Mouse (Mus musculus) E14TG2a.4 (cell line): Measurements from ENCODE around the gene Ggct.

Source experiments
- H3K27me3 ChIP-seq: 2 replicates; pipeline ENCODE4 v1.6.1; 2014; ENCODE audit warnings: low read length, control low read depth; ENCODE audit not compliant: insufficient read depth
- H3K36me3 ChIP-seq: 2 replicates; pipeline ENCODE4 v1.6.1; 2014; ENCODE audit warnings: low read length, control low read depth; ENCODE audit not compliant: insufficient read depth
- H3K4me1 ChIP-seq: replicated peaks from 2 replicates; pipeline ENCODE4 v1.6.1; 2014; ENCODE audit warnings: low read depth, low read length, control low read depth
- H3K4me3 ChIP-seq: replicated peaks from 2 replicates; pipeline ENCODE4 v1.5.1; 2014; ENCODE audit warnings: mild to moderate bottlenecking, low read length
- H3K9me3 ChIP-seq: 2 replicates; pipeline ENCODE4 v1.6.1; 2014; ENCODE audit warnings: low read length, control low read depth
- CTCF ChIP-seq: conservative IDR thresholded peaks from 2 replicates; pipeline ENCODE4 v1.5.1; 2014; ENCODE audit warnings: low read length
- NANOG ChIP-seq: IDR thresholded peaks from 2 replicates; pipeline ENCODE4 v1.6.1; 2014; ENCODE audit warnings: borderline replicate concordance, low read length, mixed read lengths
- POU5F1 ChIP-seq: IDR thresholded peaks from 2 replicates; pipeline ENCODE4 v1.6.1; 2014; ENCODE audit warnings: low read length, borderline replicate concordance

Ggct gene

GRCm38 (mm10) chr6:54936496-54936895 lies 56.3 kb downstream of the Ggct start:
- Histone ChIP-seq H3K27me3 (peaks cover 42% of the 10 kb centered on the region), H3K36me3 (no peaks in the 10 kb centered on the region), H3K4me3 (no peak overlapping the region), H3K9me3 (0 out of 2 replicates have a peak, but pooled peaks cover under 1% of the 10 kb centered on the region), H3K4me1 (peaks cover 31% of the 10 kb centered on the region)
- TF ChIP-seq CTCF: no peak
- no peak for TF ChIP-seq POU5F1
- no peak for TF ChIP-seq NANOG

- no peak for TF ChIP-seq NANOG
- no peak for TF ChIP-seq POU5F1
- no peak for TF ChIP-seq CTCF
- Histone ChIP-seq H3K27me3 (peaks cover 27% of the 10 kb centered on the region), H3K9me3 (0 out of 2 replicates have a peak, but pooled peaks cover 7% of the 10 kb centered on the region), H3K36me3 (no peaks in the 10 kb centered on the region), H3K4me3 (no peak overlapping the region), H3K4me1 (peaks cover 21% of the 10 kb centered on the region)
These were observed 57.8 kb downstream of the Ggct start for GRCm38 (mm10) chr6:54934930-54935329.

GRCm38 (mm10) chr6:54934313-54934712 lies 58.4 kb downstream of the Ggct start:
- peaks cover 23% of the 10 kb centered on the region for H3K27me3 ChIP-seq
- no peak overlapping the region for H3K4me3 ChIP-seq
- H3K9me3 ChIP-seq: 0 out of 2 replicates have a peak, but pooled peaks cover 7% of the 10 kb centered on the region
- TF ChIP-seq CTCF: no peak
- H3K4me1 ChIP-seq: peaks cover 15% of the 10 kb centered on the region
- H3K36me3 ChIP-seq: no peaks in the 10 kb centered on the region

GRCm38 (mm10) chr6:54933866-54934265 lies 58.9 kb downstream of the Ggct start:
- Histone ChIP-seq H3K9me3 (0 out of 2 replicates have a peak, but pooled peaks cover 7% of the 10 kb centered on the region), H3K27me3 (peaks cover 18% of the 10 kb centered on the region), H3K36me3 (no peaks in the 10 kb centered on the region), H3K4me1 (peaks cover 10% of the 10 kb centered on the region; the same call in 1 of the 2 replicates), H3K4me3 (no peak overlapping the region)
- TF ChIP-seq CTCF (no peak), POU5F1 (no peak), NANOG (no peak)

GRCm38 (mm10) chr6:54933216-54933615 lies 59.5 kb downstream of the Ggct start:
- 0 out of 2 replicates have a peak, but pooled peaks cover 7% of the 10 kb centered on the region for H3K9me3 ChIP-seq
- peaks cover 12% of the 10 kb centered on the region; the same call in 1 of the 2 replicates for H3K27me3 ChIP-seq
- H3K36me3 ChIP-seq: no peaks in the 10 kb centered on the region
- TF ChIP-seq NANOG (no peak), CTCF (no peak), POU5F1 (no peak)
- peaks cover 9% of the 10 kb centered on the region; the same call in 1 of the 2 replicates for H3K4me1 ChIP-seq
- H3K4me3 ChIP-seq: no peak overlapping the region
